Mouse (Mus musculus) liver, adult 2 months (tissue): ENCODE results near the gene Ap2a2.
A peak's percentile ranks its signal among the peaks of the same experiment; 100 is the strongest.

Source experiments
- CTCF ChIP-seq: fragments of 200-500 bp; IDR thresholded peaks from 2 replicates; pipeline ENCODE4 v1.5.1; 2011; ENCODE audit warnings: low read depth, low read length, control low read depth
- POLR2A ChIP-seq: fragments of 200-500 bp; IDR thresholded peaks from 2 replicates; pipeline ENCODE4 v1.6.1; 2011; ENCODE audit warnings: low read length, control low read depth; ENCODE audit not compliant: insufficient read depth; ENCODE audit errors: extremely low read depth

DNA sequence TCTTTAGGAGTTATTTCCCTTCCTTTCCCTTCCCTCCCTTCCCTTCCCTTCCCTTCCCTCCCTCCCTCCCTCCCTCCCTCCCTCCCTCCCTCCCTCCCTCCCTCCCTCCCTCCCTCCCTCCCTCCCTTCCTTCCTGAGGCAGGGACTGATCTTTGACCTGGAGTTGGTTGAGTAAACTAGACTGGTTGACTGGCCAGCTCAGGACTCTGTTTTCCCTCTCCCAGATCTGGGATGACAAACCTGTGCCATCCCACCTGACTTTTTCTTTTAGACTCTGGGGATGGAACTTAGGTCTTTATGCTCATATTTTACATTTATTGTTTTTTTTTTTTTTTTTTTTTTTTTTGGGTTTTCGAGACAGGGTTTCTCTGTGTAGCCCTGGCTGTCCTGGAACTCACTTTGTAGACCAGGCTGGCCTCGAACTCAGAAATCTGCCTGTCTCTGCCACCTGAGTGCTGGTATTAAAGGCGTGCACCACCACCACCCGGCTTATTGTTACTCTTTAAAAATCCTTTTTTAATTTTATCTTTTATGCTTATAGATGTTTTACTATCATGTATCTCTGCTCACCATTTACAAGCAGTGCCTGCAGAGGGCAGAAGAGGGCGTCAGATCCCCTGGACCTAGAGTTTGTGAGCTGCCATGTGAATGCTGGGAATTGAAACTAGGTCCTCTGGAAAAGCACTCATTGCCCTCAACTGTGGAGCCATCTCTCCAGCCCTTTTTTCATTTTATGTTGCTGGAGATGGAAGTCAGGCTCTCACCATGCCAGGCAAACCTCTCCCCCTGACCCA lies 22.3 kb downstream of the Ap2a2 start:
- TF ChIP-seq POLR2A (no peak), CTCF (peak; percentile 22; the same call in 1 of the 2 replicates)
